Mouse (Mus musculus) right cerebral cortex, adult 18-20 months (tissue): ENCODE measurements at regions not wholly inside any gene's neighbourhood (a gene's known extent, or its start where the extent isn't known, plus 50 kb on each side); places are given as distances from the start of the nearest gene placed in this dataset.

Source experiments
- DNase-seq: peaks from one replicate; pipeline ENCODE4 v3.0.0; 2022; ENCODE audit warnings: mixed read lengths

GRCm38 (mm10) chr1:98268853-98269252, 152.1 kb upstream of the Slco6d1 start:
- peak; percentile 30 for DNase-seq

- DNase-seq: no peak
These were observed 150.7 kb upstream of the Slco6d1 start for GRCm38 (mm10) chr1:98270212-98270611.

- DNase-seq: no peak
These were observed 146.8 kb upstream of the Slco6d1 start for GRCm38 (mm10) chr1:98273966-98274616.

GRCm38 (mm10) chr1:98275524-98275923, 145.4 kb upstream of the Slco6d1 start:
- DNase-seq: peak; percentile 28

- DNase-seq: no peak
These were observed 141.4 kb upstream of the Slco6d1 start for GRCm38 (mm10) chr1:98279446-98280048.

- no peak for DNase-seq
These were observed 140.5 kb upstream of the Slco6d1 start for GRCm38 (mm10) chr1:98280263-98281052.

- no peak for DNase-seq
These were observed 139.7 kb upstream of the Slco6d1 start for GRCm38 (mm10) chr1:98281053-98281770.

- DNase-seq: no peak
These were observed 139.2 kb upstream of the Slco6d1 start for GRCm38 (mm10) chr1:98281771-98282149.

GRCm38 (mm10) chr1:98303166-98303565, 117.8 kb upstream of the Slco6d1 start:
- no peak for DNase-seq

- no peak for DNase-seq
These were observed 114.6 kb upstream of the Slco6d1 start for GRCm38 (mm10) chr1:98306363-98306762.

- no peak for DNase-seq
These were observed 113.4 kb upstream of the Slco6d1 start for GRCm38 (mm10) chr1:98307519-98307918.

GRCm38 (mm10) chr1:98309894-98310293, 111.0 kb upstream of the Slco6d1 start:
- no peak for DNase-seq

GRCm38 (mm10) chr1:98350095-98350549, 70.8 kb upstream of the Slco6d1 start:
- DNase-seq: peak; percentile 31

GRCm38 (mm10) chr1:98350725-98351124, 70.2 kb upstream of the Slco6d1 start:
- no peak for DNase-seq

- no peak for DNase-seq
These were observed 69.4 kb upstream of the Slco6d1 start for GRCm38 (mm10) chr1:98351530-98351929.
